Mouse (Mus musculus) heart, postnatal 0 days (tissue): ENCODE results near the gene Smim26. TPM values are rescaled to one million over a fixed set of nuclear protein-coding genes. Genes with fewer than 3 reads are reported as not detected.
"Not testable (repeated sequence)": the region's sequence is repeated elsewhere in the genome, so short reads cannot be mapped to it uniquely, and the experiment has no call there.

Source experiments
- ATAC-seq: fragments of 200-750 bp; cut with Nextera tagmentation; 2 replicates; pipeline ENCODE4 v1.8.0; 2017; ENCODE audit warnings: low read depth, moderate number of reproducible peaks, moderate library complexity; ENCODE audit not compliant: insufficient read depth
- DNase-seq: peaks from one replicate; pipeline ENCODE4 v3.0.0-alpha.2; 2016; ENCODE audit warnings: low spot score
- H3K27ac ChIP-seq: fragments of 300-500 bp; sonication (generic); 2 replicates; pipeline ENCODE4 v1.5.1; 2014; ENCODE audit warnings: low read depth, mild to moderate bottlenecking
- H3K27me3 ChIP-seq: fragments of 300-500 bp; sonication (generic); 2 replicates; pipeline ENCODE4 v1.6.1; 2014; ENCODE audit warnings: low read length, mixed read lengths; ENCODE audit not compliant: control insufficient read depth, insufficient read depth
- H3K36me3 ChIP-seq: fragments of 300-500 bp; sonication (generic); replicated peaks from 2 replicates; pipeline ENCODE4 v1.6.1; 2014; ENCODE audit warnings: low read length, mixed read lengths; ENCODE audit not compliant: control insufficient read depth, insufficient read depth
- H3K4me1 ChIP-seq: fragments of 300-500 bp; sonication (generic); 2 replicates; pipeline ENCODE4 v1.6.1; 2014; ENCODE audit warnings: antibody characterized with exemption; ENCODE audit not compliant: control insufficient read depth, insufficient read depth
- H3K4me2 ChIP-seq: fragments of 300-500 bp; sonication (generic); 2 replicates; pipeline ENCODE4 v1.6.1; 2014; ENCODE audit warnings: low read depth, mild to moderate bottlenecking, low read length, moderate library complexity
- H3K4me3 ChIP-seq: fragments of 300-500 bp; sonication (generic); 2 replicates; pipeline ENCODE4 v1.5.1; 2014; ENCODE audit warnings: low read depth, low read length
- H3K9ac ChIP-seq: fragments of 300-500 bp; sonication (generic); replicated peaks from 2 replicates; pipeline ENCODE4 v1.6.1; 2014; ENCODE audit warnings: low read depth, low read length, mixed read lengths
- H3K9me3 ChIP-seq: fragments of 300-500 bp; sonication (generic); replicated peaks from 2 replicates; pipeline ENCODE4 v1.6.1; 2016; ENCODE audit warnings: low read length; ENCODE audit not compliant: control insufficient read depth
- CTCF ChIP-seq: IDR thresholded peaks from 2 replicates; pipeline ENCODE4 v1.5.1; 2016; ENCODE audit warnings: antibody characterized with exemption, control low read depth, low read depth
- EP300 ChIP-seq: IDR thresholded peaks from 2 replicates; pipeline ENCODE4 v1.6.1; 2016; ENCODE audit warnings: antibody characterized with exemption, low read depth
- WGBS: fragments of 180-500 bp; shearing (Covaris S2); extraction: QIAGEN DNeasy Blood & Tissue Kit; methylation state at CpG from one replicate; pipeline ENCODE4 v1.1.7; 2014; 5-methylcytosine and 5-hydroxymethylcytosine counted together
- polyA plus RNA-seq: library from polyadenylated mRNA; unstranded; fragments of >200 nt; fragmentation: Nextera tagmentation; extraction: Ambion mirVana; gene quantifications from 2 replicates; pipeline ENCODE4 v1.2.1, GENCODE M21; 2015
- total RNA-seq: library from RNA; depleted of rRNA; stranded (reverse); fragments of >200 nt; gene quantifications from 2 replicates; pipeline ENCODE4 v1.2.3, GENCODE M21; 2014; ENCODE audit warnings: low replicate concordance

Smim26 gene
- total and polyA plus RNA-seq, 2 experiments from 2014 or later, result 50.3 to 94.8 TPM

DNA sequence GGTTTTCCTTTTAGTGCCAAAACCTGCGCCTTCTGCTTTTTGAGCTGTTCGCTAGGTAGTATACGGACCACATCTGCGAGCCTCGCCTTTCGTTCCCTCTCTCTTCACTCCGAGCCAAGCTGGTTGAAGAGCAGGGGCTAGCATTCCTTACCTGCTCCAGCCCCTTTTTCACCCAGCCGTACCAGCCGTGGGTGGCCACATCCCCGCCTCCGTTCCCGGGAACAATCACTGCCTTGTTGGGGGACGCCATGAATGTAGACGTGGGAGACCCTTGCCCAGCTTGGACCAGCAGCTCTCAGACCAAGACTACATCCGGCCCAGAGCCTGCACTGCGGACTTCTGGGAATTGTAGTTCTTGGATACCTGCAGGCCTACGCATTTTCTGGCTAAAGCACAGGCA, 43.3 kb upstream of the Smim26 start, which contains the start of gene Rbbp9:
Gene Rbbp9 (minus strand): TSS at position 341 of the 400 bp plus-strand sequence.
- Histone ChIP-seq H3K4me1 (peaks cover 6% of the 10 kb centered on the region; the same call in 1 of the 2 replicates), H3K27ac (peak within 1 kb of the TSS; percentile 70), H3K36me3 (peaks cover 3% of the 10 kb centered on the region; the same call in 1 of the 2 replicates), H3K9ac (peak within 1 kb of the TSS; percentile 69), H3K27me3 (no peaks in the 10 kb centered on the region), H3K9me3 (no peaks in the 10 kb centered on the region), H3K4me2 (peak within 1 kb of the TSS; percentile 75), H3K4me3 (peak within 1 kb of the TSS; percentile 78)
- under 1% methylated on average over 17 of the region's 17 CpGs for WGBS
- TF ChIP-seq EP300, result no peak
- no peak for TF ChIP-seq CTCF
- DNase-seq (peak; percentile 70), ATAC-seq (peak; percentile 83)

DNA sequence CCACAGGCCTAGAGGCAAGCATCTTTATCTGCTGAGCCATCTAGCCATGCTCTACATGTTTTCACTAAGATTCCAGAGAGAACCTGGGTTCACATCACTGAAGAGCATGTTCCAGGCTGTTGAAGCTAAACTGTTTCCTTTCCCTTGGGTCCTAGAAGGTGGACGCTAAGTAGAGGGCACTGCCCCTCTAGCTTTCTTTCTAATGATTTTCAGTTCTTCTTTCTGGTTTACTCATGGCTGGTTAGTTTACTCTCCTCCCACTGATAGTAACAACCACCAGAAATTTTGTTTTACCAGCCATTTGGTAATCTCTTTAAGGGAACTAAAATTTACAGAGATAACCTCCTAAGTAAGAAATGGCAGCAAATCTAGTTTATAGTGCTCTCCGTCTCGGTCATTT, 39.9 kb upstream of the Smim26 start:
- H3K9ac ChIP-seq, result no peak overlapping the region
- no peaks in the 10 kb centered on the region for H3K9me3 ChIP-seq
- no peak overlapping the region for H3K27ac ChIP-seq
- no peak for ATAC-seq
- 95% methylated on average over 3 of the region's 3 CpGs for WGBS
- no peak for DNase-seq
- H3K4me3 ChIP-seq, result no peak overlapping the region
- TF ChIP-seq CTCF (no peak), EP300 (no peak)
- H3K4me2 ChIP-seq, result no peak overlapping the region
- H3K36me3 ChIP-seq, result no peaks in the 10 kb centered on the region
- H3K27me3 ChIP-seq, result no peaks in the 10 kb centered on the region
- 0 out of 2 replicates have a peak, but pooled peaks cover 10% of the 10 kb centered on the region for H3K4me1 ChIP-seq

DNA sequence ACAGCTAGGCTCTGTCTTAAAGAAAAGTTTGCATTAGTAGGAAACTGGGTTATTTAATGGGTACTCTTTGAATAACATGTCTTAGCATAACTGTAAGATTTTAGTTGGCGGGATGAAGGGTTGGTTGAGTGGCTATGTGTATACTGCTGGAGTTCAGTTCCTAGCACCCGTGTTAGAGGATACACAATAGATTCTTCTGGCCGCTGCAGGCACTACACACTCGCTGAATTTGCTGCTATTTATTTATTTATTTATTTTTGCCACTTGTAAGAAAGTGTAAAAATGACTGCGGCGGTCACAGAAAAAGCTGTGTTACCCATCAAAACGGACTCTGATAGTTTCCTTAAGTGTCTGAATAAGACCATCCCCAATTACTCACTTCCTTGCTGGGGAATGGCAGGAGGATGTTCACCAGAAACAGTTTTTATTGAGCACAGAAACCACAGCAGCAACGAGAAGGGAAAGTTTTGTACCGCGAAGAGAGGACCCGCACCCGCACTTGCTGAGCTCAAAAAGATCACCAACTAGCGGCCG, 38.5 kb upstream of the Smim26 start:
- ATAC-seq, result peak; percentile 28; the same call in 1 of the 2 replicates
- WGBS, result 3% methylated on average over 14 of the region's 14 CpGs
- TF ChIP-seq CTCF (no peak), EP300 (no peak)

DNA sequence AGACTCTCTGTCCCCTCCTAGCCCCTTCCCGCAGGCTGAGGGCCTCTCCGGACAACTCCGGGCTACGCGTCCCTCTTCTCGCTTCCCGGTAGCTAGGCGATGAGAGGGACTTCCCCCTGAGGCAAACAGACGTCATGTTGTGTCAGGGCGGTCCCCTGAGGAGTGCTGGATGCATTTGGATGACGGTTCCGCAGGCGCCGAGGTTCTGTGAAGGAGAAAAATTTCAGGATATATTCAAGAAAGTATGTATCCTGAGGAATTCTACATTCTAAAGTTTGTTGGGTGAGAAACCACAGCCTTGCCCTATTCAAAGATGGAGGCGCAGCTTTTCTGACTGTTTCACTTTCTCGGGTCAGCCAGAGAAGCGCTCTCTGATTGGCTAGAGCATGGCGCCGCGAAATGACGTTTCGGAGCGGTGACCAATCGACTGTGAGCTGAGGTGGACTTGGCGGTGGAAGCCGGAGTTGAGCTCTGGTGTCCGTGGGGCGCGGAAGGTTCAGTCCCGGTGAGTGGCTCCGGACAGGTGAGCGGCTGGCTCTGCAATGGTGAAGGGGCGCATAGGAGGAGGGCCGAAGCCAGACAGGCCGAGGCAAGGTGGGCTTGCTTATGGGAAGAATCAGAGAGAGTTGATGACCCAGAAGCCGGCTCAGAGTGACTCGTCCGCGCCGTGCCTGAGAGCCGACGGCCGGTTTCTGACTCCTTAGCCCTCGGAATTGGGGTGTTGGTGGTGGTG, 37.9 kb upstream of the Smim26 start, which contains the start of gene Sec23b:
Gene Sec23b (plus strand): TSS at position 410 of the 733 bp plus-strand sequence.
- Histone ChIP-seq H3K4me1 (0 out of 2 replicates have a peak, but pooled peaks cover 6% of the 10 kb centered on the region), H3K36me3 (peaks cover 7% of the 10 kb centered on the region; the same call in 1 of the 2 replicates), H3K9ac (peak within 1 kb of the TSS; percentile 50), H3K4me2 (peak within 1 kb of the TSS; percentile 74), H3K27me3 (no peaks in the 10 kb centered on the region), H3K9me3 (no peaks in the 10 kb centered on the region), H3K27ac (peak within 1 kb of the TSS; percentile 86), H3K4me3 (peak within 1 kb of the TSS; percentile 68)
- peak; percentile 97 for ATAC-seq
- DNase-seq, result peak; percentile 98
- under 1% methylated on average over 44 of the region's 44 CpGs for WGBS
- TF ChIP-seq EP300 (no peak), CTCF (no peak)

More for the DNA sequence above, 38.5 kb upstream of the Smim26 start:
- peak overlapping the region; percentile 50 for H3K9ac ChIP-seq
- peak overlapping the region; percentile 55 for H3K4me2 ChIP-seq
- H3K36me3 ChIP-seq, result peaks cover 7% of the 10 kb centered on the region; the same call in 1 of the 2 replicates
- H3K27ac ChIP-seq, result peak overlapping the region; percentile 86
- DNase-seq, result peak; percentile 58
- H3K4me3 ChIP-seq, result peak overlapping the region; percentile 68
- no peaks in the 10 kb centered on the region for H3K9me3 ChIP-seq
- H3K4me1 ChIP-seq, result 0 out of 2 replicates have a peak, but pooled peaks cover 6% of the 10 kb centered on the region
- no peaks in the 10 kb centered on the region for H3K27me3 ChIP-seq

DNA sequence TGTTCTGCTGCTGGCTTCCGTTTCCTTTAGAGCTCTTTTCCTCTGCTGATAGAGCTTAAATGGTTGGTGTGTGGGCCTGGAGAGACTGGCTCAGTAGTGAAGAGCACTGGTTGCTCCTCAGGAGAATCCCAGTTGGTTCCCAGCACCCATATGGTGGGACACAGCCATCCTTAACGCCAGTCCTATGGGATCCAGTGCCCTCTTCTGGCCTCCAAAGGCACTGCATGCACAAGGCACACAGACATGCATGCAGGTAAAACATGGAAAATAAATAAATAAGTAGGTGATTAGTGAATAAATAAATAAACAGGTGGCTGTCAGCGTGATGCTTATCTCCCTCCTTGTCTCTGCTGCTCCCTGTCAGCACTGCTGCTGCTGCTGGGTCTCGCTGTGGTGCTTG, 5.1 kb upstream of the Smim26 start:
- ATAC-seq (no peak), DNase-seq (no peak)
- no peaks in the 10 kb centered on the region for H3K4me1 ChIP-seq
- H3K4me2 ChIP-seq, result no peak overlapping the region
- WGBS, result 82% methylated on average over 4 of the region's 4 CpGs
- TF ChIP-seq CTCF (peak; percentile 17; the same call in 1 of the 2 replicates), EP300 (no peak)
- H3K9ac ChIP-seq, result no peak overlapping the region
- H3K27me3 ChIP-seq, result no peaks in the 10 kb centered on the region
- H3K36me3 ChIP-seq, result peaks cover 61% of the 10 kb centered on the region
- 0 out of 2 replicates have a peak, but pooled peaks cover 5% of the 10 kb centered on the region for H3K9me3 ChIP-seq
- no peak overlapping the region for H3K4me3 ChIP-seq
- H3K27ac ChIP-seq, result no peak overlapping the region

DNA sequence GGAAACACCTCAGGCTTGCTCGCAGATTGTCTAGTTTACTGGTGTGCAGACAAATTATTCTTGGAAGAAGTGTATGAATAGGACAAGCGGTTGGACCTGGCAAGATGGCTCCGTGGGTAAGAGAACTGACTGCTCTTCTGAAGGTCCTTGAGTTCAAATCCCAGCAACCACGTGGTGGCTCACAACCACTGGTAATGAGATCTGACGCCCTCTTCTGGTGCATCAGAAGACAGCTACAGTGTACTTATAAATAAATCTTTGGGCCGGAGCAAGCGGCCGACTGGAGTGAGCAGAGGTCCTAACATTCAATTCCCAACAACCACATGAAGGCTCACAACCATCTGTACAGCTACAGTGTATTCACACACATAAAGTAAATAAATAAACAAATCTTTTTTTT, 818 bp upstream of the Smim26 start:
- not testable (repeated sequence) for ATAC-seq

More for the DNA sequence above, 818 bp upstream of the Smim26 start:
- H3K4me3 ChIP-seq, DNase-seq, H3K9me3 ChIP-seq, H3K9ac ChIP-seq, H3K27ac ChIP-seq, H3K4me1 ChIP-seq, H3K4me2 ChIP-seq, H3K27me3 ChIP-seq: not testable (repeated sequence)
- 69% methylated on average over 8 of the region's 8 CpGs for WGBS
- H3K36me3 ChIP-seq, result peaks cover 20% of the 10 kb centered on the region
